Mouse (Mus musculus): ENCODE results near the gene Grhl1.
"Not testable (repeated sequence)": the region's sequence is repeated elsewhere in the genome, so short reads cannot be mapped to it uniquely, and the experiment has no call there.

GRCm38 (mm10) chr12:24638787-24639186, 66.7 kb downstream of the Grhl1 start:
- TF ChIP-seq POLR2A (IDR thresholded peaks at IDR 0.05; ENCODE audit: borderline replicate concordance, control insufficient read depth, low read depth, low read length); CTCF (IDR thresholded peaks at IDR 0.05; ENCODE audit: control insufficient read depth, insufficient read depth, low read length): not testable (repeated sequence)
